18 mouse cellular contexts compared by ENCODE assay signal in the genomic region with DNA sequence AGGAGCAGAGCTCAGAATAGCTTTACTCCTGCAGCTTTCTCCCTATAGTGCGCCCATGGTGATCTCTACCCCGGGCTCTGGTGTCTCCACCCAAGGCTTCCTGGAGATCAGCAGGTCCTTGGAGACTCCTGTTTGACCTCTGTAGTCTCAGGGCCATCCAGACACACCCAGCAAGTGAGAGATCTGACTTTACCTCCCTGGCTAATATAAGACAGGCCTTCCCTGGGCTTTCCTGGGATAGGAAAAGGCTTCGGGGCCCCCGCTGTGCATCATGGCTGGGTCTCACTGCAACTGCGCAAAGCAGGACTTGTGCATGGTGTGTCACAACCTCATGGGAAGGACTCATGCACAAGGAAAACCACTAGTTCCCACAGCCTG.
DNase-seq lines count a peak whose midpoint lies in the region; ATAC-seq and TF ChIP-seq lines count a peak whose summit lies in the region.
"Had no signal": no experiment of that assay in that cellular context is flagged by ENCODE, and none has a peak within 500 bp of the region (broad histone marks: within the 10 kb centered on the region; RNA-seq: fewer than 3 reads in every experiment).

No protein-coding gene starts in this region.

- peaks cover 29% of the 10 kb centered on the region for H3K4me1 ChIP-seq in midbrain, embryonic 10.5 days
- no peaks in the 10 kb centered on the region for H3K4me1 ChIP-seq in midbrain, postnatal 0 days (ENCODE audit: insufficient read depth, low read length)
- peaks cover 2 to 15% of the 10 kb centered on the region in 2 experiments for H3K4me1 ChIP-seq in ES-E14 (ENCODE audit: control insufficient read depth in 2 of 2, insufficient read depth in 2 of 2, low read length in 2 of 2, poor library complexity in 1 of 2)
- peaks cover 15% of the 10 kb centered on the region for H3K4me1 ChIP-seq in forebrain, embryonic 15.5 days
- peaks cover 16% of the 10 kb centered on the region for H3K4me1 ChIP-seq in neural tube, embryonic 14.5 days (ENCODE audit: control insufficient read depth, insufficient read depth, low read length)
- H3K4me1 ChIP-seq: embryonic facial prominence, embryonic 15.5 days; lung, embryonic 15.5 days had no signal

- H3K27me3 ChIP-seq in midbrain, embryonic 10.5 days (ENCODE audit: low read depth, poor library complexity, severe bottlenecking) = peaks cover 98% of the 10 kb centered on the region
- peaks cover 22% of the 10 kb centered on the region; the same call in 1 of the 2 replicates for H3K27me3 ChIP-seq in midbrain, postnatal 0 days (ENCODE audit: insufficient read depth, low read length)
- no peaks in the 10 kb centered on the region for H3K27me3 ChIP-seq in forebrain, embryonic 15.5 days
- H3K27me3 ChIP-seq in neural tube, embryonic 14.5 days (ENCODE audit: control insufficient read depth, insufficient read depth, low read length) = peaks cover 39% of the 10 kb centered on the region
- H3K27me3 ChIP-seq: embryonic facial prominence, embryonic 15.5 days; lung, embryonic 15.5 days had no signal

- no peak overlapping the region for H3K4me3 ChIP-seq in midbrain, embryonic 10.5 days
- H3K4me3 ChIP-seq in midbrain, postnatal 0 days (ENCODE audit: low read depth, low read length) = no peak overlapping the region
- H3K4me3 ChIP-seq in ES-E14 (ENCODE audit: insufficient read depth in 1 of 2, low read depth in 1 of 2, low read length in 2 of 2, poor library complexity in 1 of 2, severe bottlenecking in 1 of 2) = 0 out of 4 replicates have a peak overlapping the region, but pooled peaks of 1 of the 2 experiments have one; percentile 11
- no peak overlapping the region for H3K4me3 ChIP-seq in forebrain, embryonic 15.5 days
- no peak overlapping the region for H3K4me3 ChIP-seq in neural tube, embryonic 14.5 days (ENCODE audit: low read depth, low read length)
- H3K4me3 ChIP-seq: embryonic facial prominence, embryonic 15.5 days; lung, embryonic 15.5 days had no signal

- H3K36me3 ChIP-seq in midbrain, embryonic 10.5 days = peaks cover 22% of the 10 kb centered on the region; the same call in 1 of the 2 replicates
- no peaks in the 10 kb centered on the region for H3K36me3 ChIP-seq in midbrain, postnatal 0 days (ENCODE audit: insufficient read depth, low read length)
- no peaks in the 10 kb centered on the region for H3K36me3 ChIP-seq in ES-E14 (ENCODE audit: control insufficient read depth, insufficient read depth, low read length, poor library complexity, severe bottlenecking)
- H3K36me3 ChIP-seq in forebrain, embryonic 15.5 days = no peaks in the 10 kb centered on the region
- H3K36me3 ChIP-seq in neural tube, embryonic 14.5 days (ENCODE audit: control insufficient read depth, insufficient read depth, low read length) = no peaks in the 10 kb centered on the region
- H3K36me3 ChIP-seq: embryonic facial prominence, embryonic 15.5 days; lung, embryonic 15.5 days had no signal

- H3K4me2 ChIP-seq in midbrain, postnatal 0 days (ENCODE audit: low read depth, low read length, poor library complexity, severe bottlenecking) = no peak overlapping the region
- H3K4me2 ChIP-seq in forebrain, embryonic 15.5 days (replicated peaks) = no peak overlapping the region
- no peak overlapping the region for H3K4me2 ChIP-seq in neural tube, embryonic 14.5 days (ENCODE audit: low read depth, low read length)
- H3K4me2 ChIP-seq: embryonic facial prominence, embryonic 15.5 days; lung, embryonic 15.5 days had no signal

- TF ChIP-seq CTCF in midbrain, postnatal 0 days (IDR thresholded peaks at IDR 0.05) = no peak

- in situ Hi-C loops in ES-E14 (cut with MboI; ENCODE audit: low sequenced_read_pairs in 2 of 2, unreplicated experiment in 2 of 2) = no loop called here

- DNase-seq in midbrain, embryonic 10.5 days (ENCODE audit: low spot score) = no peak
- no peak for DNase-seq in midbrain, postnatal 0 days (ENCODE audit: low spot score)
- peak; percentile 51 for DNase-seq in ES-E14 (ENCODE audit: low read depth, low spot score)
- DNase-seq in urinary bladder, adult 2 months (ENCODE audit: low spot score) = no peak
- DNase-seq: cerebellum, adult 2 months; cerebellum, postnatal 36 days; gastrocnemius, postnatal 36 days; heart, postnatal 10 days; kidney, adult 11 months; right cerebral cortex, postnatal 14 days; spleen, adult 18-20 months; thymus, adult 18-20 months had no signal

- 0 out of 2 replicates have a peak, but pooled peaks cover 3% of the 10 kb centered on the region for H3K9me3 ChIP-seq in midbrain, embryonic 10.5 days (replicated peaks)
- H3K9me3 ChIP-seq in midbrain, postnatal 0 days (ENCODE audit: low read length) = no peaks in the 10 kb centered on the region
- no peaks in the 10 kb centered on the region for H3K9me3 ChIP-seq in ES-E14 (ENCODE audit: control insufficient read depth, insufficient read depth, low read depth, low read length)
- no peaks in the 10 kb centered on the region for H3K9me3 ChIP-seq in forebrain, embryonic 15.5 days
- no peaks in the 10 kb centered on the region for H3K9me3 ChIP-seq in neural tube, embryonic 14.5 days (ENCODE audit: control insufficient read depth, low read length)
- H3K9me3 ChIP-seq: embryonic facial prominence, embryonic 15.5 days; lung, embryonic 15.5 days had no signal

- 0 out of 2 replicates have a peak overlapping the region, but pooled peaks have one; percentile 33 for H3K27ac ChIP-seq in midbrain, embryonic 10.5 days (replicated peaks)
- H3K27ac ChIP-seq in midbrain, postnatal 0 days (ENCODE audit: low read depth, low read length) = no peak overlapping the region
- peak overlapping the region; percentile 52; the same call in 1 of the 2 replicates for H3K27ac ChIP-seq in ES-E14 (ENCODE audit: insufficient read depth, low read depth, low read length, poor library complexity, severe bottlenecking)
- peak overlapping the region; percentile 23; the same call in 1 of the 2 replicates for H3K27ac ChIP-seq in forebrain, embryonic 15.5 days (replicated peaks)
- no peak overlapping the region; the same call in 1 of the 2 replicates for H3K27ac ChIP-seq in neural tube, embryonic 14.5 days (ENCODE audit: low read depth, low read length)
- H3K27ac ChIP-seq: embryonic facial prominence, embryonic 15.5 days; liver, embryonic 14.5 days; lung, embryonic 15.5 days had no signal

- no peak overlapping the region for H3K9ac ChIP-seq in midbrain, postnatal 0 days (replicated peaks; ENCODE audit: low read length, poor library complexity, severe bottlenecking)
- H3K9ac ChIP-seq in ES-E14 (ENCODE audit: insufficient read depth, low read depth, low read length, poor library complexity, severe bottlenecking) = no peak overlapping the region
- no peak overlapping the region; the same call in 1 of the 2 replicates for H3K9ac ChIP-seq in forebrain, embryonic 15.5 days (replicated peaks)
- no peak overlapping the region for H3K9ac ChIP-seq in neural tube, embryonic 14.5 days (replicated peaks; ENCODE audit: low read depth, low read length)
- H3K9ac ChIP-seq: embryonic facial prominence, embryonic 15.5 days; liver, embryonic 14.5 days; lung, embryonic 15.5 days had no signal

- WGBS in midbrain, embryonic 10.5 days = 90% methylated on average over 5 of the region's 5 CpGs
- WGBS in midbrain, postnatal 0 days = 91% methylated on average over 5 of the region's 5 CpGs
- 95% methylated on average over 5 of the region's 5 CpGs for WGBS in forebrain, embryonic 15.5 days
- WGBS in neural tube, embryonic 14.5 days = 92% methylated on average over 5 of the region's 5 CpGs

- ATAC-seq in midbrain, postnatal 0 days (ENCODE audit: low FRiP score) = no peak
- ATAC-seq in forebrain, embryonic 15.5 days (replicated peaks) = peak; percentile 29; the same call in 1 of the 2 replicates
- peak; percentile 18; the same call in 1 of the 2 replicates for ATAC-seq in neural tube, embryonic 14.5 days (ENCODE audit: low read depth)
- ATAC-seq in megakaryocyte-erythroid progenitor cell, adult 5-6 weeks (replicated peaks; ENCODE audit: low FRiP score, low TSS enrichment, poor library complexity, severe bottlenecking) = no peak

TF ChIP-seq in ES-E14, 5 proteins besides CTCF, POLR2A, EP300 and RAD21:
- TF ChIP-seq MAFK (IDR thresholded peaks at IDR 0.05; ENCODE audit: insufficient read depth, low read depth, low read length) = no peak
- TF ChIP-seq HCFC1 (IDR thresholded peaks at IDR 0.05; ENCODE audit: borderline replicate concordance, insufficient read depth, low read length) = no peak
- TF ChIP-seq ZNF384 (IDR thresholded peaks at IDR 0.05; ENCODE audit: low read depth, low read length) = no peak
- no peak for TF ChIP-seq CHD2 (IDR thresholded peaks at IDR 0.05; ENCODE audit: low read depth, low read length)
- no peak for TF ChIP-seq ZC3H11A (IDR thresholded peaks at IDR 0.05; ENCODE audit: borderline replicate concordance, low read depth, low read length)
TF ChIP-seq in ES-E14: peak in this region for 0.

Comparison
In these comparisons a context has a peak if more than half of its experiments do, and no peak if none do; other contexts are left out.
1. H3K27ac ChIP-seq: peak in midbrain, embryonic 10.5 days (single experiment), ES-E14 (single experiment) and forebrain, embryonic 15.5 days (single experiment); none in midbrain, postnatal 0 days (single experiment) and neural tube, embryonic 14.5 days (single experiment).
2. ATAC-seq: peak in forebrain, embryonic 15.5 days (single experiment) and neural tube, embryonic 14.5 days (single experiment); none in midbrain, postnatal 0 days (single experiment) and megakaryocyte-erythroid progenitor cell, adult 5-6 weeks (single experiment).